In genomic region chr12:86681626-86682025, GRCm38 (mm10) we compare ENCODE assay signal across 11 mouse cellular contexts. TPM values are rescaled to one million over a fixed set of nuclear protein-coding genes. Genes with fewer than 3 reads are reported as not detected.
DNase-seq lines count a peak whose midpoint lies in the region; ATAC-seq lines count a peak whose summit lies in the region.
"Had no signal": no experiment of that assay in that cellular context is flagged by ENCODE, and none has a peak within 500 bp of the region (broad histone marks: within the 10 kb centered on the region; RNA-seq: fewer than 3 reads in every experiment).

No protein-coding gene starts in this region.

- DNase-seq in forebrain, embryonic 11.5 days (ENCODE audit: low spot score), result no peak
- DNase-seq in forebrain, embryonic 10.5 days (ENCODE audit: extremely low spot score, low spot score), result no peak
- no peak for DNase-seq in limb, embryonic 10.5 days (ENCODE audit: low spot score)
- no peak for DNase-seq in hindbrain, embryonic 10.5 days (ENCODE audit: low spot score)
- no peak for DNase-seq in embryo, embryonic 9.5 days (ENCODE audit: extremely low spot score)
- DNase-seq: B cell, adult 2 months; kidney, adult 18-20 months; lung, adult 2 months had no signal

- H3K4me3 ChIP-seq in forebrain, embryonic 11.5 days (ENCODE audit: low read depth, low read length), result no peak overlapping the region
- no peak overlapping the region for H3K4me3 ChIP-seq in forebrain, embryonic 10.5 days
- H3K4me3 ChIP-seq in limb, embryonic 13.5 days, result no peak overlapping the region
- no peak overlapping the region for H3K4me3 ChIP-seq in limb, embryonic 10.5 days
- H3K4me3 ChIP-seq in hindbrain, embryonic 10.5 days, result peak overlapping the region; percentile 23
- peak overlapping the region; percentile 92 for H3K4me3 ChIP-seq in neural tube, embryonic 13.5 days

- H3K4me1 ChIP-seq in forebrain, embryonic 11.5 days (replicated peaks; ENCODE audit: control insufficient read depth, insufficient read depth, low read length), result peaks cover 9% of the 10 kb centered on the region; the same call in 1 of the 2 replicates
- peaks cover 59% of the 10 kb centered on the region for H3K4me1 ChIP-seq in forebrain, embryonic 10.5 days
- peaks cover 36% of the 10 kb centered on the region for H3K4me1 ChIP-seq in limb, embryonic 13.5 days
- peaks cover 33% of the 10 kb centered on the region for H3K4me1 ChIP-seq in limb, embryonic 10.5 days
- peaks cover 69% of the 10 kb centered on the region for H3K4me1 ChIP-seq in hindbrain, embryonic 10.5 days (replicated peaks)
- peaks cover 63% of the 10 kb centered on the region for H3K4me1 ChIP-seq in neural tube, embryonic 13.5 days (replicated peaks)

- H3K9ac ChIP-seq in forebrain, embryonic 11.5 days (ENCODE audit: low read length), result no peak overlapping the region
- no peak overlapping the region for H3K9ac ChIP-seq in limb, embryonic 13.5 days
- peak overlapping the region; percentile 55; the same call in 1 of the 2 replicates for H3K9ac ChIP-seq in neural tube, embryonic 13.5 days

- no peaks in the 10 kb centered on the region for H3K27me3 ChIP-seq in forebrain, embryonic 11.5 days (ENCODE audit: control insufficient read depth, insufficient read depth, low read length)
- H3K27me3 ChIP-seq in forebrain, embryonic 10.5 days (ENCODE audit: poor library complexity, severe bottlenecking), result peaks cover 16% of the 10 kb centered on the region
- H3K27me3 ChIP-seq in limb, embryonic 13.5 days, result peaks cover 3% of the 10 kb centered on the region; the same call in 1 of the 2 replicates
- H3K27me3 ChIP-seq in limb, embryonic 10.5 days (ENCODE audit: low read depth, poor library complexity, severe bottlenecking), result peaks cover 23% of the 10 kb centered on the region
- peaks cover 13% of the 10 kb centered on the region; the same call in 1 of the 2 replicates for H3K27me3 ChIP-seq in hindbrain, embryonic 10.5 days (ENCODE audit: insufficient read depth, poor library complexity, severe bottlenecking)
- H3K27me3 ChIP-seq in neural tube, embryonic 13.5 days, result no peaks in the 10 kb centered on the region

- no peak for ATAC-seq in forebrain, embryonic 11.5 days (replicated peaks; ENCODE audit: low FRiP score)
- ATAC-seq in limb, embryonic 13.5 days (ENCODE audit: low FRiP score, low read depth), result no peak
- no peak for ATAC-seq in neural tube, embryonic 13.5 days (ENCODE audit: low read depth)
- ATAC-seq in CD4-positive, CD25-positive, alpha-beta regulatory T cell, adult 4 months, result no peak

- no peaks in the 10 kb centered on the region; the same call in 1 of the 2 replicates for H3K36me3 ChIP-seq in forebrain, embryonic 11.5 days (ENCODE audit: control insufficient read depth, insufficient read depth, low read length)
- peaks cover 42% of the 10 kb centered on the region for H3K36me3 ChIP-seq in forebrain, embryonic 10.5 days (replicated peaks)
- H3K36me3 ChIP-seq in limb, embryonic 13.5 days, result peaks cover 24% of the 10 kb centered on the region
- H3K36me3 ChIP-seq in limb, embryonic 10.5 days, result peaks cover 13% of the 10 kb centered on the region
- peaks cover 43% of the 10 kb centered on the region for H3K36me3 ChIP-seq in hindbrain, embryonic 10.5 days
- H3K36me3 ChIP-seq in neural tube, embryonic 13.5 days, result peaks cover 39% of the 10 kb centered on the region

- peak overlapping the region; percentile 8; the same call in 1 of the 2 replicates for H3K4me2 ChIP-seq in forebrain, embryonic 11.5 days (ENCODE audit: low read depth, low read length, severe bottlenecking)
- peak overlapping the region; percentile 15; the same call in 1 of the 2 replicates for H3K4me2 ChIP-seq in limb, embryonic 13.5 days (replicated peaks)
- H3K4me2 ChIP-seq in neural tube, embryonic 13.5 days, result peak overlapping the region; percentile 89

- H3K27ac ChIP-seq in forebrain, embryonic 11.5 days (ENCODE audit: low read depth, low read length), result no peak overlapping the region
- no peak overlapping the region for H3K27ac ChIP-seq in forebrain, embryonic 10.5 days
- no peak overlapping the region for H3K27ac ChIP-seq in limb, embryonic 13.5 days
- H3K27ac ChIP-seq in limb, embryonic 10.5 days, result no peak overlapping the region
- H3K27ac ChIP-seq in hindbrain, embryonic 10.5 days, result no peak overlapping the region
- H3K27ac ChIP-seq in neural tube, embryonic 13.5 days (replicated peaks), result no peak overlapping the region

- H3K9me3 ChIP-seq in forebrain, embryonic 11.5 days (ENCODE audit: control insufficient read depth, low read length), result no peaks in the 10 kb centered on the region
- H3K9me3 ChIP-seq in forebrain, embryonic 10.5 days, result no peaks in the 10 kb centered on the region
- no peaks in the 10 kb centered on the region for H3K9me3 ChIP-seq in limb, embryonic 13.5 days
- no peaks in the 10 kb centered on the region for H3K9me3 ChIP-seq in limb, embryonic 10.5 days (replicated peaks)
- no peaks in the 10 kb centered on the region for H3K9me3 ChIP-seq in hindbrain, embryonic 10.5 days
- no peaks in the 10 kb centered on the region for H3K9me3 ChIP-seq in neural tube, embryonic 13.5 days

- 92% methylated on average over 9 of the region's 9 CpGs for WGBS in forebrain, embryonic 11.5 days
- 91% methylated on average over 9 of the region's 9 CpGs for WGBS in forebrain, embryonic 10.5 days
- 87% methylated on average over 9 of the region's 9 CpGs for WGBS in limb, embryonic 13.5 days
- 89% methylated on average over 9 of the region's 9 CpGs for WGBS in limb, embryonic 10.5 days
- 89% methylated on average over 9 of the region's 9 CpGs for WGBS in hindbrain, embryonic 10.5 days
- WGBS in neural tube, embryonic 13.5 days, result 78% methylated on average over 9 of the region's 9 CpGs

RNA-seq across cellular contexts. Expression of gene Vash1, which starts 3.1 kb away (rescaled TPM):
- polyA plus RNA-seq in forebrain, embryonic 11.5 days (2014; fragmentation: Nextera tagmentation; extraction: Ambion mirVana), result 23.5 and 25.5 TPM in 2 replicates
- 13.6 and 15.6 TPM in 2 replicates for polyA plus RNA-seq in forebrain, embryonic 10.5 days (2016; fragmentation: Nextera tagmentation; extraction: Ambion mirVana)
- polyA plus RNA-seq in limb, embryonic 13.5 days (2015; fragmentation: Nextera tagmentation; extraction: Ambion mirVana), result 13.2 and 13.9 TPM in 2 replicates
- 9.2 and 9.5 TPM in 2 replicates for polyA plus RNA-seq in limb, embryonic 10.5 days (2016; fragmentation: Nextera tagmentation; extraction: Ambion mirVana)
- 21.1 and 27.4 TPM in 2 replicates for polyA plus RNA-seq in hindbrain, embryonic 10.5 days (2016; fragmentation: Nextera tagmentation; extraction: Ambion mirVana)
- 30.6 and 34.0 TPM in 2 replicates for polyA plus RNA-seq in neural tube, embryonic 13.5 days (2015; fragmentation: Nextera tagmentation; extraction: Ambion mirVana)
- polyA plus RNA-seq in CD4-positive, CD25-positive, alpha-beta regulatory T cell, adult 4 months (2017; shearing (Covaris generic)), result not detected

RNA-seq across cellular contexts. Expression of gene Angel1, which starts 44.6 kb away (rescaled TPM):
- 14.9 and 15.7 TPM in 2 replicates for polyA plus RNA-seq in forebrain, embryonic 11.5 days (2014; fragmentation: Nextera tagmentation; extraction: Ambion mirVana)
- polyA plus RNA-seq in forebrain, embryonic 10.5 days (2016; fragmentation: Nextera tagmentation; extraction: Ambion mirVana), result 15.2 and 15.8 TPM in 2 replicates
- polyA plus RNA-seq in limb, embryonic 13.5 days (2015; fragmentation: Nextera tagmentation; extraction: Ambion mirVana), result 10.6 and 11.0 TPM in 2 replicates
- 11.0 and 11.9 TPM in 2 replicates for polyA plus RNA-seq in limb, embryonic 10.5 days (2016; fragmentation: Nextera tagmentation; extraction: Ambion mirVana)
- polyA plus RNA-seq in hindbrain, embryonic 10.5 days (2016; fragmentation: Nextera tagmentation; extraction: Ambion mirVana), result 14.7 and 14.8 TPM in 2 replicates
- 12.6 and 16.1 TPM in 2 replicates for polyA plus RNA-seq in neural tube, embryonic 13.5 days (2015; fragmentation: Nextera tagmentation; extraction: Ambion mirVana)
- 10 to 100 TPM in 1 of 2 experiments, 1 to 10 TPM in 1; 5.4 to 10.3 TPM for polyA plus RNA-seq in CD4-positive, CD25-positive, alpha-beta regulatory T cell, adult 4 months (2017; shearing (Covaris generic))

RNA-seq across cellular contexts. Expression of gene Lrrc74a, which starts 52.5 kb away (rescaled TPM):
- polyA plus RNA-seq in forebrain, embryonic 11.5 days (2014; fragmentation: Nextera tagmentation; extraction: Ambion mirVana), result not detected in 2 replicates
- not detected in 2 replicates for polyA plus RNA-seq in forebrain, embryonic 10.5 days (2016; fragmentation: Nextera tagmentation; extraction: Ambion mirVana)
- polyA plus RNA-seq in limb, embryonic 13.5 days (2015; fragmentation: Nextera tagmentation; extraction: Ambion mirVana), result not detected in 2 replicates
- polyA plus RNA-seq in limb, embryonic 10.5 days (2016; fragmentation: Nextera tagmentation; extraction: Ambion mirVana), result not detected in 2 replicates
- polyA plus RNA-seq in hindbrain, embryonic 10.5 days (2016; fragmentation: Nextera tagmentation; extraction: Ambion mirVana), result not detected in 2 replicates
- not detected in 2 replicates for polyA plus RNA-seq in neural tube, embryonic 13.5 days (2015; fragmentation: Nextera tagmentation; extraction: Ambion mirVana)
- not detected for polyA plus RNA-seq in CD4-positive, CD25-positive, alpha-beta regulatory T cell, adult 4 months (2017; shearing (Covaris generic))
- polyA plus RNA-seq: lung, adult 2 months had no signal

Comparison
In these comparisons a context has a peak if more than half of its experiments do, and no peak if none do; other contexts are left out.
1. H3K4me2 ChIP-seq: peak in every context shown above with its lines; median percentile 89 in neural tube, embryonic 13.5 days; 15 in limb, embryonic 13.5 days; 8 in forebrain, embryonic 11.5 days.
2. H3K4me3 ChIP-seq: peak in hindbrain, embryonic 10.5 days (single experiment) and neural tube, embryonic 13.5 days (single experiment); none in forebrain, embryonic 11.5 days (single experiment), forebrain, embryonic 10.5 days (single experiment), limb, embryonic 13.5 days (single experiment) and limb, embryonic 10.5 days (single experiment).